Mouse (Mus musculus) gastrocnemius, postnatal 10 days (tissue): ENCODE results near the gene Hrg. TPM values are rescaled to one million over a fixed set of nuclear protein-coding genes. Genes with fewer than 3 reads are reported as not detected.
"Not testable (repeated sequence)": the region's sequence is repeated elsewhere in the genome, so short reads cannot be mapped to it uniquely, and the experiment has no call there.

ENCODE experiments used
- DNase-seq: peaks from one replicate; pipeline ENCODE4 v3.0.0; 2021; ENCODE audit warnings: mixed read lengths
- total RNA-seq, 2 experiments: library from RNA; stranded (reverse); gene quantifications; 2 replicates each; pipeline ENCODE4 v1.2.3; 2021

The Hrg gene
- total RNA-seq, 2 experiments from 2014 or later: 0.34 TPM; not detected in 1

DNA sequence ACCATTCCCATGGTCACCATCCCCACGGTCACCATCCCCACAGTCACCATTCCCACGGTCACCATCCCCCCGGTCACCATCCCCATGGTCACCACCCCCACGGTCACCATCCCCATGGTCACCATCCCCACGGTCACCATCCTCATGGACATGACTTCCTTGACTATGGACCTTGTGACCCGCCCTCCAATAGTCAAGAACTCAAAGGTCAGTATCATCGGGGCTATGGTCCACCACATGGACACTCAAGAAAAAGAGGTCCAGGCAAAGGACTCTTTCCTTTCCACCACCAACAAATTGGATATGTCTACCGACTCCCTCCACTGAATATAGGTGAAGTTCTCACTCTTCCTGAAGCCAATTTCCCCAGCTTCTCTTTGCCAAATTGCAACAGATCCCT is 10.2 kb downstream of the Hrg start:
- no peak for DNase-seq

DNA sequence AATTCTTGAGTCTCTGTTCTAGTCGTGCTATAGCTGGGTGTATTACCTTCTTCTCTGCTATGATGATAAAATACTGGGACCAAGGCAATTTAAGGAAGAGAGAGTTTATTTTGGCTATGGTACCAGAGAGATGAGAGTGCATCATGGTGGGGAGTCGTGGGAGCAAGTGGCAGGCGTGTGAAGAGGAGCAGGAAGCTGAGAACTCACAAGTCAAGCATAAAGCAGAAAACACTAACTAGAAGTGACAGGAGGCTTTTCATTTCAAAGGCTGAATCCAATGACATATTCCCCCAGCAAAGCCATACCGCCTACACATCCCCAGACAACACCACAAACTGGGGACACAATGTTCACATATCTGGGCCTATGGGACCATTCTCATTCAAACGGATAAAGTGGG is 11.4 kb downstream of the Hrg start:
- no peak for DNase-seq

- DNase-seq: no peak
These were observed 12.4 kb downstream of the Hrg start for GRCm38 (mm10) chr16:22963293-22963692.

- DNase-seq: no peak
These were observed 16.6 kb downstream of the Hrg start for GRCm38 (mm10) chr16:22967383-22968030.

DNA sequence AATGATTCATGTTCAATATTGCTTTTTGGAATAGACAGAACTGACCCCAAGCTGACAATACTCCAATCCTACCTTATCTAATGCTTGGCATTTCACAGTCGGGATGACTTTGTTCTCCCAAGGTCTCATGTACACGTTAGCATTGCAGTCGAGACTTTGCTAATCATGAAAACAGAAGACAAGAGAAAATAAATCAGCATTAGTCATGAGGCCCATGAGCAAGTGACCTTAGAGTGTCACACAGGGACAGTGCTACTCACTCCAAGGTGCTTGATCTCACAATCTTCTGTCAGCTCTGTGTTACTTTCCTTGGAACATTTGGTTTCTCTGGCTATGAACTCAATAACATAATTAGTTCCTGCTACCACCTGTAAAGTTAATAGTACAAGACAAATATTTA is 46.1 kb downstream of the Hrg start:
- not testable (repeated sequence) for DNase-seq

Other genes with a start within 250 kb of the Hrg start
- not detected for gene Crygs, start 139.5 kb upstream of the Hrg start, total RNA-seq
- 1 to 10 TPM; 8.5 to 8.6 TPM for gene Tbccd1, start 93.4 kb upstream of the Hrg start, total RNA-seq
- 10 to 100 TPM; 39.5 to 43.3 TPM for gene Dnajb11, start 93.2 kb upstream of the Hrg start, total RNA-seq
- gene Ahsg, start 59.8 kb upstream of the Hrg start, total RNA-seq: 10 to 100 TPM in 1 of 2 experiments, under 1 TPM in 1; 0.49 to 16.1 TPM
- gene Fetub, start 32.7 kb upstream of the Hrg start, total RNA-seq: under 1 TPM in 1 of 2 experiments, not detected in 1; 0.54 TPM
- gene Kng2, start 78.4 kb downstream of the Hrg start, total RNA-seq: under 1 TPM in 1 of 2 experiments, not detected in 1; 0.32 TPM
- gene Kng1, start 106.8 kb downstream of the Hrg start, total RNA-seq: 1 to 10 TPM in 1 of 2 experiments, not detected in 1; 1.7 TPM
- 100 to 1,000 TPM; 272 to 309 TPM for gene Eif4a2, start 156.4 kb downstream of the Hrg start, total RNA-seq
- gene Rfc4, start 176.7 kb downstream of the Hrg start, total RNA-seq: 1 to 10 TPM; 7.4 to 8.2 TPM
- 10 to 100 TPM; 12.4 to 15.1 TPM for gene Adipoq, start 195.5 kb downstream of the Hrg start, total RNA-seq